Mouse (Mus musculus): ENCODE results near the gene Lmntd2. TPM values are rescaled to one million over a fixed set of nuclear protein-coding genes. Genes with fewer than 3 reads are reported as not detected.

Lmntd2 gene
- polyA plus RNA-seq, 1 experiment = 0.10 TPM

- no peak overlapping the region for H3K4me3 ChIP-seq
- H3K27me3 ChIP-seq (ENCODE audit: control insufficient read depth, insufficient read depth, insufficient read length) = no peaks in the 10 kb centered on the region
- H3K36me3 ChIP-seq (ENCODE audit: control insufficient read depth, insufficient read depth) = peaks cover 38% of the 10 kb centered on the region
- no peak overlapping the region for H3ac ChIP-seq (ENCODE audit: control insufficient read depth, insufficient read length)
- no peak overlapping the region for H3K4me2 ChIP-seq (ENCODE audit: low read depth)
- TF ChIP-seq POLR2AphosphoS2 (IDR thresholded peaks at IDR 0.05; ENCODE audit: insufficient read length, low read depth) (no peak), SRF (IDR thresholded peaks at IDR 0.05; ENCODE audit: control insufficient read depth, insufficient read length, low read depth) (no peak), POLR2A (IDR thresholded peaks at IDR 0.05; ENCODE audit: insufficient read length, low read depth) (no peak), E2F4 (IDR thresholded peaks at IDR 0.05; ENCODE audit: insufficient read depth) (no peak), USF1 (IDR thresholded peaks at IDR 0.05; ENCODE audit: low read depth) (no peak), MYOG (IDR thresholded peaks at IDR 0.05; ENCODE audit: control insufficient read depth in 1 of 3, insufficient read depth in 1 of 3, insufficient read length in 2 of 3, low read depth in 2 of 3) (no peak), MAX (IDR thresholded peaks at IDR 0.05; ENCODE audit: low read depth) (no peak), TCF12 (IDR thresholded peaks at IDR 0.05; ENCODE audit: insufficient read depth, poor library complexity, severe bottlenecking) (no peak), TCF3 (IDR thresholded peaks at IDR 0.05; ENCODE audit: insufficient read length, low read depth) (no peak), REST (IDR thresholded peaks at IDR 0.05; ENCODE audit: insufficient read depth, insufficient read length) (no peak), MYOD1 (IDR thresholded peaks at IDR 0.05; ENCODE audit: control insufficient read depth in 1 of 3, insufficient read length in 2 of 3, low read depth in 2 of 3) (no peak), CEBPB (IDR thresholded peaks at IDR 0.05; ENCODE audit: insufficient read depth, poor library complexity, severe bottlenecking) (no peak)
- peaks cover 68% of the 10 kb centered on the region for H3K79me2 ChIP-seq (ENCODE audit: control insufficient read depth, insufficient read depth)
Observed at GRCm38 (mm10) chr7:141231551-141231950, 17.7 kb upstream of the Lmntd2 start.

GRCm38 (mm10) chr7:141231111-141231510 lies 17.2 kb upstream of the Lmntd2 start:
- H3K4me3 ChIP-seq = no peak overlapping the region
- TF ChIP-seq CEBPB (IDR thresholded peaks at IDR 0.05; ENCODE audit: insufficient read depth, poor library complexity, severe bottlenecking) (no peak), MYOG (IDR thresholded peaks at IDR 0.05; ENCODE audit: control insufficient read depth in 1 of 3, insufficient read depth in 1 of 3, insufficient read length in 2 of 3, low read depth in 2 of 3) (no peak), SRF (IDR thresholded peaks at IDR 0.05; ENCODE audit: control insufficient read depth, insufficient read length, low read depth) (no peak), USF1 (IDR thresholded peaks at IDR 0.05; ENCODE audit: low read depth) (no peak), TCF3 (IDR thresholded peaks at IDR 0.05; ENCODE audit: insufficient read length, low read depth) (no peak), POLR2AphosphoS2 (IDR thresholded peaks at IDR 0.05; ENCODE audit: insufficient read length, low read depth) (no peak), MAX (IDR thresholded peaks at IDR 0.05; ENCODE audit: low read depth) (no peak), TCF12 (IDR thresholded peaks at IDR 0.05; ENCODE audit: insufficient read depth, poor library complexity, severe bottlenecking) (no peak), E2F4 (IDR thresholded peaks at IDR 0.05; ENCODE audit: insufficient read depth) (no peak), REST (IDR thresholded peaks at IDR 0.05; ENCODE audit: insufficient read depth, insufficient read length) (no peak), POLR2A (IDR thresholded peaks at IDR 0.05; ENCODE audit: insufficient read length, low read depth) (no peak), MYOD1 (IDR thresholded peaks at IDR 0.05; ENCODE audit: control insufficient read depth in 1 of 3, insufficient read length in 2 of 3, low read depth in 2 of 3) (no peak)
- H3K27me3 ChIP-seq (ENCODE audit: control insufficient read depth, insufficient read depth, insufficient read length) = no peaks in the 10 kb centered on the region
- peaks cover 38% of the 10 kb centered on the region for H3K36me3 ChIP-seq (ENCODE audit: control insufficient read depth, insufficient read depth)
- H3ac ChIP-seq (ENCODE audit: control insufficient read depth, insufficient read length) = no peak overlapping the region
- H3K4me2 ChIP-seq (ENCODE audit: low read depth) = peak overlapping the region; percentile 97
- H3K79me2 ChIP-seq (ENCODE audit: control insufficient read depth, insufficient read depth) = peaks cover 67% of the 10 kb centered on the region

GRCm38 (mm10) chr7:141230570-141230969 lies 16.7 kb upstream of the Lmntd2 start:
- Histone ChIP-seq H3K27me3 (ENCODE audit: control insufficient read depth, insufficient read depth, insufficient read length) (no peaks in the 10 kb centered on the region), H3K4me3 (peak overlapping the region; percentile 80), H3K36me3 (ENCODE audit: control insufficient read depth, insufficient read depth) (peaks cover 37% of the 10 kb centered on the region), H3K4me2 (ENCODE audit: low read depth) (peak overlapping the region; percentile 97), H3K79me2 (ENCODE audit: control insufficient read depth, insufficient read depth) (peaks cover 64% of the 10 kb centered on the region), H3ac (ENCODE audit: control insufficient read depth, insufficient read length) (no peak overlapping the region)
- TF ChIP-seq MYOG (IDR thresholded peaks at IDR 0.05; ENCODE audit: control insufficient read depth in 1 of 3, insufficient read depth in 1 of 3, insufficient read length in 2 of 3, low read depth in 2 of 3) = peak in 1 of 3 experiments; percentile 71
- TF ChIP-seq MAX (IDR thresholded peaks at IDR 0.05; ENCODE audit: low read depth) = no peak

GRCm38 (mm10) chr7:141229702-141230101 lies 15.8 kb upstream of the Lmntd2 start:
- peak overlapping the region; percentile 75 for H3ac ChIP-seq (ENCODE audit: control insufficient read depth, insufficient read length)
- peak overlapping the region; percentile 80 for H3K4me3 ChIP-seq
- no peak for TF ChIP-seq MYOD1 (IDR thresholded peaks at IDR 0.05; ENCODE audit: control insufficient read depth in 1 of 3, insufficient read length in 2 of 3, low read depth in 2 of 3)
- TF ChIP-seq REST (IDR thresholded peaks at IDR 0.05; ENCODE audit: insufficient read depth, insufficient read length) = no peak
- no peak for TF ChIP-seq POLR2AphosphoS2 (IDR thresholded peaks at IDR 0.05; ENCODE audit: insufficient read length, low read depth)
- no peak for TF ChIP-seq MAX (IDR thresholded peaks at IDR 0.05; ENCODE audit: low read depth)
- no peak for TF ChIP-seq USF1 (IDR thresholded peaks at IDR 0.05; ENCODE audit: low read depth)
- no peak for TF ChIP-seq TCF3 (IDR thresholded peaks at IDR 0.05; ENCODE audit: insufficient read length, low read depth)
- TF ChIP-seq E2F4 (IDR thresholded peaks at IDR 0.05; ENCODE audit: insufficient read depth) = no peak
- TF ChIP-seq MYOG (IDR thresholded peaks at IDR 0.05; ENCODE audit: control insufficient read depth in 1 of 3, insufficient read depth in 1 of 3, insufficient read length in 2 of 3, low read depth in 2 of 3) = no peak
- TF ChIP-seq CEBPB (IDR thresholded peaks at IDR 0.05; ENCODE audit: insufficient read depth, poor library complexity, severe bottlenecking) = no peak
- no peak for TF ChIP-seq TCF12 (IDR thresholded peaks at IDR 0.05; ENCODE audit: insufficient read depth, poor library complexity, severe bottlenecking)
- TF ChIP-seq POLR2A (IDR thresholded peaks at IDR 0.05; ENCODE audit: insufficient read length, low read depth) = no peak
- no peak for TF ChIP-seq SRF (IDR thresholded peaks at IDR 0.05; ENCODE audit: control insufficient read depth, insufficient read length, low read depth)
- H3K79me2 ChIP-seq (ENCODE audit: control insufficient read depth, insufficient read depth) = peaks cover 58% of the 10 kb centered on the region
- H3K4me2 ChIP-seq (ENCODE audit: low read depth) = peak overlapping the region; percentile 97
- H3K36me3 ChIP-seq (ENCODE audit: control insufficient read depth, insufficient read depth) = peaks cover 29% of the 10 kb centered on the region
- H3K27me3 ChIP-seq (ENCODE audit: control insufficient read depth, insufficient read depth, insufficient read length) = no peaks in the 10 kb centered on the region
